Mouse (Mus musculus): ENCODE measurements around the gene Hbs1l. TPM values are rescaled to one million over a fixed set of nuclear protein-coding genes. Genes with fewer than 3 reads are reported as not detected.

Hbs1l gene
- polyA plus RNA-seq, 1 experiment from 2014 or later = 67.3 TPM

DNA sequence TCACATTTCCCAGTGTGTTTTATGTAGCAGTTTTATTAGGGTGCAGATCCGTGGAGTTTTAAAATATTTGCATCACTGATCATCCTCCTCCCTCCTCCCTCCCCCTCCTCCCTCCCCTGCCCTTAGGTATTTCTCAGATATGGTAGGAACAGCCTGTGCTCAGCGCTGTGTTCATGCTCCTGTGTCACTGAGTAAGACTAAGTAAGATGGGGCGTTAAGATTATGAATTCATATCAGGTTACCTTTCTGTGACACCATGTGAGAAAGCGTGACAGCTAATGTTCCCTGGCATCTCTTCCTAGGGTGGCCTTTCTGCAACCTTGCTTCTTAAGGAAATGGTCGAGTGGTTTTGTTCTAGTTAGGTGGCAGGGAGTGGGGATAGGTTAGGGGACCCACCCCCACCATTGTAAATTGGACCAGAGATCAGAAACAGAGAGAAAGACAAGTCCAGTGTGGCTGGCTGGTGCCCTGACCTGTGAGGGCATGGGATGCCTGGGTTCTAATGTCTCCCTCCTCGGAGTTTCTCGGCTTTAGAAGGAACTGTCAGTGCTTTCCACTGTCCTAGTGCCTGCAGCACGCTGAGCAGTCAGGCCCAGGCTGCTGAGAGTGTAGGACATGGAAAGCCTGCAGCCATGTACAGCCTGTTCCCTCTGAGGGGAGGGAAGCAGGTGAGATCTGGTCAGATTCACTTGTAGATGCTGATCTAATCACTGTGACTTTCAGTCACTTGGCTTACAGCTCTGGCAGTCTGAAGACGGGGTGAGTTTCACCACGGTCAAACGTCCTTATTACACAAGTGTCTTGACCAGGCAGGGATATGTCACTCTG, 110.1 kb downstream of the Hbs1l start:
- H3K4me1 ChIP-seq (replicated peaks) = no peaks in the 10 kb centered on the region
- ATAC-seq (ENCODE audit: low read depth) (no peak), DNase-seq (no peak)
- no peaks in the 10 kb centered on the region for H3K36me3 ChIP-seq
- H3K27ac ChIP-seq = no peak overlapping the region
- no peak overlapping the region for H3K4me2 ChIP-seq
- 65% methylated on average over 11 of the region's 11 CpGs for WGBS (ENCODE audit: insufficient replicate concordance)
- 0 out of 2 replicates have a peak, but pooled peaks cover 2% of the 10 kb centered on the region for H3K27me3 ChIP-seq
- no peak overlapping the region for H3K4me3 ChIP-seq (replicated peaks)
- no peaks in the 10 kb centered on the region; the same call in 1 of the 2 replicates for H3K9me3 ChIP-seq (replicated peaks)
- H3K9ac ChIP-seq = no peak overlapping the region

DNA sequence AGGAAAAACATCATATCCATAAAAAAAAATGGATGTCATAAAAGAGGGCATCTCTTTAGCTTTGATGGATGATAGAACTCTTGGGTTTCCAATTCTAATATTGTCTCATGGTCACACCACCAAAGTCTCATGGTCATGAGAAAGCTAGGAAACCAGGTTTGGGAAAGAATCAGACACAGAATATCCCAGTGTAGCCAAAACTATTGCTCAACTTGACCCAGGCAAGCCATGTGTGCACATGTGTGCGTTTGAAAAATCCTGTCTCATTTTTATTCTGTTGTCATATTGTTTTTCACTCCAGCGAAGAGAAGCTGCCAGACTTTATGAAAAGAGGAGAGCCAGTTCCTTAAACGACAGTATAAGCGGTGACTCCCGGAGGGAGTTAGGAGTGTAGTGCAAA, 114.9 kb downstream of the Hbs1l start:
- WGBS (ENCODE audit: insufficient replicate concordance) = 66% methylated on average over 5 of the region's 5 CpGs
- no peak for DNase-seq

DNA sequence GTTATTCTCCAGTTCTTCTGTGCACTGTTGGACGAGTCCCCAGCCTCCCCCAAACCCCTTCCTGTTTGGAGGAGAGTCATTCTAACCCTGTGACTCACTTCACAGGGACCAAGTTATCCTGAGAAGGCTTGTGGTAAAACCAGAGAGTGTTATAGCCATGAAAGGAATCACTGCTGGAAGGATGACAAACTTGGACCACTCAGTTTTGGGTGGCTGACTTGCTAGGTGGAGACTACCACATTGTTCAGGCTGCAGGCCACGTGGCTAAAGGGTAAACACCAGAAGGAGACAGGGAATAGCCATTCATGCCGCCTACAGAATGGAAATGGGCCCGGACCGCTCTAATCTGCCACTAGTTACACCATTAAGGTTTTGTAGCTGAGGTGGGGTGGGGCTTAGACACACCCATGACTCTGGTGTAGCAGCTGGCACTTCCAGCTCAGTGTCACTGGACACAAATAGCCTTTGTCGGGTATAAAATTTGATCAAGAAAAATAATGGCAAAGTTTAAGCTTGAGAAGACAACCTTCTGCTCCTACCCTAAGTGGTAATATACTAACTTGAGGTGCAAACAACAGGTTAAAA, 115.9 kb downstream of the Hbs1l start:
- no peak overlapping the region for H3K4me3 ChIP-seq (replicated peaks)
- no peaks in the 10 kb centered on the region for H3K36me3 ChIP-seq
- DNase-seq = no peak
- H3K27me3 ChIP-seq = 0 out of 2 replicates have a peak, but pooled peaks cover 2% of the 10 kb centered on the region
- 61% methylated on average over 6 of the region's 6 CpGs for WGBS (ENCODE audit: insufficient replicate concordance)
- H3K9me3 ChIP-seq (replicated peaks) = no peaks in the 10 kb centered on the region; the same call in 1 of the 2 replicates
- no peak overlapping the region for H3K9ac ChIP-seq
- H3K27ac ChIP-seq = no peak overlapping the region
- no peaks in the 10 kb centered on the region for H3K4me1 ChIP-seq (replicated peaks)
- H3K4me2 ChIP-seq = no peak overlapping the region
- no peak for ATAC-seq (ENCODE audit: low read depth)

More for the DNA sequence above, 114.9 kb downstream of the Hbs1l start:
- H3K4me1 ChIP-seq (replicated peaks) = no peaks in the 10 kb centered on the region
- no peak overlapping the region for H3K27ac ChIP-seq
- no peaks in the 10 kb centered on the region for H3K36me3 ChIP-seq
- no peak overlapping the region for H3K4me3 ChIP-seq (replicated peaks)
- H3K9me3 ChIP-seq (replicated peaks) = no peaks in the 10 kb centered on the region; the same call in 1 of the 2 replicates
- no peak overlapping the region for H3K4me2 ChIP-seq
- H3K27me3 ChIP-seq = 0 out of 2 replicates have a peak, but pooled peaks cover 2% of the 10 kb centered on the region
- H3K9ac ChIP-seq = no peak overlapping the region
- ATAC-seq (ENCODE audit: low read depth) = no peak

DNA sequence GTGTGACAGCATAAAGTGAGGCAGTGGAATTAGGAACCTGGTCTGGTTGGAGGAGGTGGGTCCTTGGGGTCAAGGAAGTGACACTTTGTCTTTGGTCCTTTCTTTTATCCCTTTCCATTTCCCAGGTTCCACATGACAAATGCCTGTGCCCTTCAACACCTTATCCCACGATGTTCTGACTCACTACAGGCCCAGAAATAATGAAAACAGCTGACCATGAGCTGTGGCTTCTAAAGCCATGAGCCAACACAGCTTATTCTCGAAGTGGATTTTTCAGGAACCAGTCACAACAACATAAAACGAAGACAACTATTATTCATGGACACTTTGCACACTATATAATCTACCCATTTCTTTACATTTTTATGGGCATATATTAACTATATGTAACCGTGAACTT, 119.3 kb downstream of the Hbs1l start:
- H3K9ac ChIP-seq = no peak overlapping the region
- no peak overlapping the region for H3K4me2 ChIP-seq
- H3K9me3 ChIP-seq (replicated peaks) = no peaks in the 10 kb centered on the region; the same call in 1 of the 2 replicates
- no peak overlapping the region for H3K27ac ChIP-seq
- H3K36me3 ChIP-seq = no peaks in the 10 kb centered on the region
- peaks cover 5% of the 10 kb centered on the region; the same call in 1 of the 2 replicates for H3K4me1 ChIP-seq (replicated peaks)
- no peak for ATAC-seq (ENCODE audit: low read depth)
- H3K27me3 ChIP-seq = 0 out of 2 replicates have a peak, but pooled peaks cover 2% of the 10 kb centered on the region
- H3K4me3 ChIP-seq (replicated peaks) = no peak overlapping the region
- no peak for DNase-seq
- 58% methylated on average over 4 of the region's 4 CpGs for WGBS (ENCODE audit: insufficient replicate concordance)

DNA sequence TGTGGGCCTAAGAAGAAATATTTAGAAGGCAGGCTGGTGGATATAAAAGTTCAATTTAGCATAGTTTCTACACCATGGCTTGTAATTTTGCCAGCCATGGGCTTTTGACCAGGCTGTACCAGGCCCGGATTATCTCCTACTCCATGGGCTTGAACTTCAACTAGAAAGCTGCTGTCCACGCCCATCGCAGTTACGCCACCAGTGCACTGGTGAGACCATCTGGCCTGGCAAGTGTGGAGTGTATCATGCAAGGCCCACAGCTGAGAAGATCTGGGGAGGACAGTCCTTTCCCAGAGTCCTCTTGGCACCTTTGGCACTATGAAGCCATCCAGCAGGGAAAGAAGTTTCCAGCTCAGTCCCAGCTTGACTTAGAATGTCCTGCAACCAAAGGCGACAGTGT, 120.4 kb downstream of the Hbs1l start:
- peaks cover 13% of the 10 kb centered on the region for H3K4me1 ChIP-seq (replicated peaks)
- H3K9me3 ChIP-seq (replicated peaks) = no peaks in the 10 kb centered on the region
- no peak overlapping the region for H3K27ac ChIP-seq
- no peaks in the 10 kb centered on the region for H3K27me3 ChIP-seq
- H3K36me3 ChIP-seq = no peaks in the 10 kb centered on the region
- H3K4me3 ChIP-seq (replicated peaks) = no peak overlapping the region
- WGBS (ENCODE audit: insufficient replicate concordance) = 65% methylated on average over 5 of the region's 5 CpGs
- H3K9ac ChIP-seq = no peak overlapping the region
- ATAC-seq (ENCODE audit: low read depth) = no peak
- no peak for DNase-seq
- no peak overlapping the region for H3K4me2 ChIP-seq

Other genes with a start within 250 kb of the Hbs1l start
- 15.0 and 20.3 TPM in 2 replicates for gene Myb, start 135.0 kb upstream of the Hbs1l start, polyA plus RNA-seq (2015; fragmentation: Nextera tagmentation; extraction: Ambion mirVana)
- 10.8 and 14.6 TPM in 2 replicates for gene Aldh8a1, start 81.3 kb downstream of the Hbs1l start, polyA plus RNA-seq (2015; fragmentation: Nextera tagmentation; extraction: Ambion mirVana)

Data from liver, embryonic 13.5 days (tissue).